Mouse (Mus musculus) adrenal gland, postnatal 36 days (tissue): Measurements from ENCODE around the gene Pabpc4. TPM values are rescaled to one million over a fixed set of nuclear protein-coding genes. Genes with fewer than 3 reads are reported as not detected.
A peak's percentile ranks its signal among the peaks of the same experiment; 100 is the strongest.
"Not testable (repeated sequence)": the region's sequence is repeated elsewhere in the genome, so short reads cannot be mapped to it uniquely, and the experiment has no call there.

Source experiments
- DNase-seq, 2 experiments: peaks; one replicate each; pipeline ENCODE4 v3.0.0; 2021; ENCODE audit warnings: mixed read lengths in 1 of 2
- total RNA-seq, 2 experiments: library from RNA; stranded (reverse); gene quantifications; 2 replicates each; pipeline ENCODE4 v1.2.3; 2021

The Pabpc4 gene
- total RNA-seq, 2 experiments from 2014 or later = 98.0 to 113 TPM

DNA sequence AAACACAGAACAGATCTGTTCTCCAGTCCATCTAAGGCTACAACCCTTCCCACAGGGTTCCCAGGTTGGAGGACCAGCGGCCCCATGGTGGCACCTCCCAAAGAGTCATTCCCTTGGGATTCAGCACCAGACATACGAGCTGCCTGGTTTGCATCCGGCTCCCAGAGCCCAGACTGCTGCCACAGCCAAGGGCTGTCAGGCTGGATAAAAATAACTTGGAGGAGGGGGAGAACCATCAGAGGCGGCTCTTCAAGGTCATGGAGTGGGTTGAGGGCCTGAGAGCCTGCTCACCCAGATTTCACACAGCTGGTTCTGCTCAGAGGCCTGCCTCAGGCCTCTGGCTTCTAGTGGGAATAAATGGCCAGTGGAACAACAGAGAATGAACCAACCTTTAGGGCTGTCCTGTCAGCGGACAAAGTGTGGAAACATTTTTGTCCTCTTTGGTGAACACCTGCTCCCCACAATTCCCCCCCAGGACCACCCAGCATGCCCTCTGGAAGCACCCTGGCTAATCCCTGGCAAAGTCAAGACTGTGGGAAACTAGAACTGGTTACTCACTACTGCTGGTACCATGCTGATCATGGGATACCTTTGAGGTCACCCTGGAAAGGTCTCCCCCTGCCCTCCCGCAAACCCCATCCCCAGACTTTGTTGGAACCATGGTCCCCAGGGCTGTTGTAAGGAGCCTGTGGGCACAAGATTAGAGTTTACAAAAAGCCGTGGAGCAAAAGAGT, 14.8 kb upstream of the Pabpc4 start:
- no peak for DNase-seq

GRCm38 (mm10) chr4:123248971-123249567, 13.1 kb upstream of the Pabpc4 start:
- DNase-seq = peak; percentile 82 to 86

GRCm38 (mm10) chr4:123252214-123252613, 9.9 kb upstream of the Pabpc4 start:
- no peak for DNase-seq

GRCm38 (mm10) chr4:123254617-123255016, 7.5 kb upstream of the Pabpc4 start:
- peak in 1 of 2 experiments; percentile 26 for DNase-seq

GRCm38 (mm10) chr4:123260071-123260746, 1.9 kb upstream of the Pabpc4 start:
- DNase-seq = peak; percentile 23 to 29

DNA sequence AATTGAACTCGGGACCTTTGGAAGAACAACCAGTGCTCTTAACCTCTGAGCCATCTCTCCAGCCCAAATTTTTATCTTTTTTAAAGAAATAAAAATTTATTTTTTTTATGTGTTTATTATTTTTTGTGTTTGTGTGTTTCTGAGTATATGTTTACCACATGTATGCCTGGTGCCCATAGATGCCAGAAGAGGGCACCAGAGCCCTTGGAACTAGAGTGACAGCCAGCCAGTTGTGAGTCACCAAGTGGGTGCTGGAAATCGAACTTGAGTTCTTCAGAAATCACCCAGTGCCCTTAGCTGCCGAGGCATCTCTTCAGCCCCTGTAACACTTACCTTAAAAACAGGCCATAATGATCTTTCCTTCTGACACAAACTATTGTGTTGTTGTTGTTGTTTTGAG, 8.9 kb downstream of the Pabpc4 start:
- no peak for DNase-seq

DNA sequence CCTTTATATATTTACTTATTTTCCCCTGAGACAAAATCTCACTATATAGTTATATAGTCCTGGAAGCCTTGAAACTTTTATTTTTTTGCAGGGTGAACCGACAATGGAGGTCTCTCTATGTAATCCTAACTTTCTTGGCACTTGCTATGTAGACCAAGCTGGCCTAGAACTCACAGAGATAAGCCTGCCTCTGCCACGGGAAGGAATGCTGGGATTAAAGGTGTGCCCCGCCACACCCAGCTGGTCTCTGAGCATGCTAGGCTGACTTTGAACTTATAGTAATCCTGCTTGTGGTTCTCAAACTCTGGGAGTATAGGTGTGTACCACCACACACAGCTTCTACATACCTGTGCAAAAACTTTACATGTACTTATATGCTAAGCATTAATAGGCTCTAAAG, 18.0 kb downstream of the Pabpc4 start:
- DNase-seq = no peak

- DNase-seq = peak; percentile 94 to 97
Measured at GRCm38 (mm10) chr4:123282500-123282899, 20.3 kb downstream of the Pabpc4 start.

DNA sequence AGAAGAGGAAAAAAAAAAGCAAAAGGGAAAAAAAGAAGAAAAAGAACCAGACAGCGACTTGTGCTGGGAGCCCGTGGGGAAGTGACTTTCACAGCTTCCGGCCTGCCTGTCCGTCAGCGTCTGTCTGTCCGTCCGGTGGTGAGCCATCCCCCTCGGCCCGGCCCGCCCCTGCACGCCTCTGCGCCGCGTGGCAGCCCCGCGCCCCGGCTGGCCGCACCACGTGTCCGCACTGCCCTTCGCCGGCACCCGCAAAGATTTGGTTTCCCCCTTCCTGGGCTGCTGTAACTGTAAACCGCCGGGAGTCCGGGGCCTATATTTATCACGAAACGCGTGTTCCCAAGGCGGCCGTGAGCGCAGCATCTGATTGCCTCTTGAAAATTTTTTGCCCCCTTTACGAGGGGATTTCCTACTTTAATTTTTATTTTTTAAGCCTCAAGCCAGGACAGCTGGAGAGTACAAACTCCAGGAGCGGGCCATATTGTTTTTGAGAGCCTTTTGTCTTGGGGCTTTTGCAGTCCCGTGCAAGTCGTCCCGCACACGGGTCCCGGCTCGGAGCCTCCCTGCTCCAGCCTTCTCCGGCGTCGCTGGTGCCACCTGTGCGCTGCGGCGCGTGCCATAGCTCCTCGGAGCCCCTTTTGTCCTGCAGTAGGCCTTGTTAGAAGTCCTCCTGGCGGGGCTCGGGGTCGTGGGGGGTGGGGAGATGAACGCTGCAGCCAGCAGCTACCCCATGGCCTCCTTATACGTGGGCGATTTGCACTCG, 20.9 kb downstream of the Pabpc4 start:
- peak; percentile 73 to 76 for DNase-seq

GRCm38 (mm10) chr4:123283675-123284064, 21.5 kb downstream of the Pabpc4 start:
- DNase-seq = peak; percentile 48 to 52

DNA sequence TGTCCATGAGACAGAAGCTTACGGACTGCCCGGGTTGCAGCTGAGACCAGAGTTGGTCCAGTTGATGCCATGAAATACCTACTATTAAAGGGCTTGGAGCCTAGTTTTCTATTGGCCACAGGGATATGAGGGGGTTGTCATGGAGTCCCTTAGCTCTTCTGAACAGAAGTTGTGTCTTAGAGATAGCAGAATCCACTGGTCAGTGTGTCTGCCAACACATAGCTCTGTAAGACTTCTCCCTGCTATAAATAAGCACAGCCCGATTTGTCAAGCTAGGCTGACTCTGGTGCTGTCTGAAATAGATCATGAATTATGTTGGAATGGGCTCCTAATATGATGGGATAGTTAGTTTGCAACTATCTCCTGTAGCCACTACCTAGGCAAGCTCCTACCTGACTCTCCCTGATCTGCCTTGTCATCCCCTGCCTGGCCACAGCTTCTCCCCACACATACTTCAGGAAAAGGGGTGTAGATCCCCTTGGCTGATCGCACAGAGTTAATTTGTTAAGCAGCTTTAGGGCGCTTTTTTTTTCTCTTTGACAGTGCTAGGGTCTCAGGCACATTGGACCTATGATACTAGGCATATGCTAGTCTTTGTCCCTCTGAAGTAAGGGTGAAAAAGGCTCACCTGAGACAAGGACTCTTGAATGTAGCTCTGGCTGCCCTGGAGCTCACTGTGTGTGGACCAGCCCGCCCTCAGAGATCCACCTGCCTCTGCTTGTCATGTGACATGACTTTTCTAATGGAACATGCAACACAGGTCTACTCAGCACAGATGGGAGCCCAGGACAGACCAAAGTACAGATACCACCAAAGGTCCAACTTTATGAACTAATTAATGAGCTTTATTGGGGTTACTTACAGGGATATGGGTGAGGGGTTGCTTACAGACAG, 22.8 kb downstream of the Pabpc4 start:
- DNase-seq = no peak

- no peak for DNase-seq
Measured at GRCm38 (mm10) chr4:123286790-123287189, 24.6 kb downstream of the Pabpc4 start.

DNA sequence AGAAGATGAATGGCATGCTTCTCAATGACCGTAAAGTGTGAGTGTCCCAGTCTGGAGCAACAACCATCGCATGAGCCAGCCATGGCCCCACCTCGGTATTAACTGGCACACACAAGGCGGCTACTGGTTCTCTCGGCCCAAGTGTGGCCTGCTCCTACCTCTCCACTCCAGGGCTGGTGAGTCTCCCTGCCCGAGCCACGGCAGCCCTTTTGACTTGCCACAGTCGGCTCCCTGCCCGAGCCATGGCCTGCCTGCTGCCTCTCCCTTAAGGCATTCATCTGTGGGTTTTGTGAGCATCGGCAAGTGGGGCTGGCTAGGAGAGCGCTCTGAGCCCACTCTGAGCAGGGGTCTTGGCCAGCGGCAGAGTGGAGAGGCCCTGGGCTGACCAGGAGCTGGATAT, 26.9 kb downstream of the Pabpc4 start:
- DNase-seq = no peak

- DNase-seq = no peak
Measured at GRCm38 (mm10) chr4:123292390-123292789, 30.2 kb downstream of the Pabpc4 start.

GRCm38 (mm10) chr4:123292989-123293388, 30.8 kb downstream of the Pabpc4 start:
- DNase-seq = no peak

GRCm38 (mm10) chr4:123293661-123294443, 31.7 kb downstream of the Pabpc4 start:
- DNase-seq = no peak

DNA sequence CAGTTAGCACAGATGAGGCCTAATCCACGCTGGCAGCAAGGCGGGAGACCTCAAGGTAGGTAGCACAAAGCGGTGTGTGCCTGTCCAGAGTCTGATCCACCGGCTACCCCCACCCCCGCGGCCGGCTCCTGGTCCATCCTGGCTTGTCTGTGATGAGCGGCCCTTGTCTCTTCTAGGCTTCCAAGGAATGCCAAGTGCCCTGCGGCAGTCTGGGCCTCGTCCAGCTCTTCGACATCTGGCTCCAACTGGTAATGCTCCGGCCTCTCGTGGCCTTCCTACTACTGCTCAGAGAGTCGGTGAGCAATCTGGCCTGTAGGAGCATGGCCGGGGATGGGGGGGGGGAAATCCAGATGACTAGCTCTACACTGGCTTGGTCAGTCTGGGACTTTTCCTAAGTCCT, 32.9 kb downstream of the Pabpc4 start:
- not testable (repeated sequence) for DNase-seq

DNA sequence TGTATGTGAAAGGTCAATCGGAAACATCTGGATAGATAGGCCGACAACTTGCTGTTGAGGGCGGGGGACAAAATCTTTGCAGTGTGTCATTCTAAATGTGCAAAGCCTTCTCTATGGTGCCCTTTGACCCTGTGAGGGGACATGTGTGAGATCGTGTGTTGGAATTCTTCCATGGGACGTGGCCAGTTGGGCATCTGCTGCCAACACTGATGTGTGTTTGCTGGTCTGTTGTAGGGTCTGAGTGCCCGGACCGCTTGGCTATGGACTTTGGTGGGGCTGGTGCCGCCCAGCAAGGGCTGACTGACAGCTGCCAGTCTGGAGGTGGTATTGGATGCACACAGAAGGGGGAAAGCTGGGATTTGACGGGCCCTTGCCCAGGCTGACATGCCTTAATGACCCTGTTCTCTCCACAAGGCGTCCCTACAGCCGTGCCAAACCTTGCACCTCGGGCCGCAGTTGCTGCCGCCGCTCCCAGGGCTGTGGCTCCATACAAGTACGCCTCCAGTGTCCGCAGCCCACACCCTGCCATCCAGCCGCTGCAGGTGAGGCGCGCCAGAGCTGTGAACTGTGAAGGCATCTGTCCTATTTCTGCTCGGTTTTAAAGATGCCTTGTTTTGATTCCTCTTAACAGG, 33.5 kb downstream of the Pabpc4 start:
- DNase-seq = no peak

GRCm38 (mm10) chr4:123296148-123296534, 34.0 kb downstream of the Pabpc4 start:
- DNase-seq = no peak
